23 mouse cellular contexts compared by ENCODE assay signal in the genomic region with DNA sequence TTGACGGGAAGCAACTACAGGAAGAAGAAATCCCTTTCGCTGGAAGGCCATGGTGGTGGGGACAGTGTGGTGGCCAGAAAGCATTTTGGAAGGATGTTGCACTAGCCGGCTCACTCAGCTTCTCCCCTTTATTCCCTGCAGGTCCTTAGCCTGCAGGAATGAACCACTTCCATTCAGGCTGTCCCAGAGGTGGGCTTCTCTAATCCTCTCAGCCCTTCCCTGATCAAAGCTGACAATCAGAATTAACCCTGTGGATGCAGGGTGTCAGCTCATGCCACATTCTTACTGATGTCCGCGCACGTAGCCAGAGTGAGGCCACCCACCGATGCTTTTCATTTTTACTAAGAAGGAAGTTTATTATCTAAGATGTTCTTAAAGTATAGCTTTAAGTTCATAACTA.
DNase-seq lines count a peak whose midpoint lies in the region; ATAC-seq and TF ChIP-seq lines count a peak whose summit lies in the region.
"Had no signal": no experiment of that assay in that cellular context is flagged by ENCODE, and none has a peak within 500 bp of the region (broad histone marks: within the 10 kb centered on the region; RNA-seq: fewer than 3 reads in every experiment).

No protein-coding gene starts in this region.

- H3K9ac ChIP-seq in forebrain, embryonic 11.5 days (ENCODE audit: low read length) = no peak overlapping the region
- no peak overlapping the region for H3K9ac ChIP-seq in forebrain, embryonic 15.5 days (replicated peaks)
- no peak overlapping the region for H3K9ac ChIP-seq in midbrain, embryonic 12.5 days (replicated peaks)
- no peak overlapping the region for H3K9ac ChIP-seq in midbrain, postnatal 0 days (replicated peaks; ENCODE audit: low read length, poor library complexity, severe bottlenecking)
- H3K9ac ChIP-seq: embryonic facial prominence, embryonic 13.5 days; forebrain, embryonic 13.5 days; forebrain, postnatal 0 days; hindbrain, embryonic 12.5 days; hindbrain, embryonic 15.5 days had no signal

- H3K36me3 ChIP-seq in forebrain, embryonic 11.5 days (ENCODE audit: control insufficient read depth, insufficient read depth, low read length) = no peaks in the 10 kb centered on the region
- no peaks in the 10 kb centered on the region for H3K36me3 ChIP-seq in forebrain, embryonic 15.5 days
- H3K36me3 ChIP-seq in midbrain, embryonic 12.5 days = no peaks in the 10 kb centered on the region
- no peaks in the 10 kb centered on the region for H3K36me3 ChIP-seq in midbrain, postnatal 0 days (ENCODE audit: insufficient read depth, low read length)
- H3K36me3 ChIP-seq: embryonic facial prominence, embryonic 13.5 days; hindbrain, embryonic 12.5 days; hindbrain, embryonic 15.5 days had no signal

- H3K27ac ChIP-seq in forebrain, embryonic 11.5 days (ENCODE audit: low read depth, low read length) = no peak overlapping the region
- no peak overlapping the region for H3K27ac ChIP-seq in forebrain, embryonic 15.5 days (replicated peaks)
- no peak overlapping the region for H3K27ac ChIP-seq in midbrain, embryonic 12.5 days (replicated peaks)
- no peak overlapping the region for H3K27ac ChIP-seq in midbrain, postnatal 0 days (ENCODE audit: low read depth, low read length)
- H3K27ac ChIP-seq: embryonic facial prominence, embryonic 13.5 days; forebrain, embryonic 13.5 days; gastrocnemius, adult 2 months; heart, adult 2 months; hindbrain, embryonic 12.5 days; hindbrain, embryonic 15.5 days had no signal

- peak; percentile 11 for DNase-seq in embryo, embryonic 10 days (ENCODE audit: low spot score)
- DNase-seq in embryo, embryonic 10.5 days (ENCODE audit: low spot score) = no peak
- no peak for DNase-seq in forebrain, embryonic 11.5 days (ENCODE audit: low spot score)
- no peak for DNase-seq in midbrain, postnatal 0 days (ENCODE audit: low spot score)
- no peak for DNase-seq in lung, postnatal 4 days
- DNase-seq: adrenal gland, adult 8-10 months; adrenal gland, postnatal 25 days; cerebellum, adult 11-12 months; cerebellum, adult 8-10 months; cerebellum, postnatal 10 days; cerebellum, postnatal 36 days; forebrain, postnatal 0 days; gastrocnemius, adult 2 months; gastrocnemius, postnatal 25 days; heart, adult 2 months had no signal

- ATAC-seq in forebrain, embryonic 11.5 days (replicated peaks; ENCODE audit: low FRiP score) = 0 out of 2 replicates have a peak, but pooled peaks have one; percentile 21
- ATAC-seq in forebrain, embryonic 15.5 days (replicated peaks) = no peak
- peak; percentile 59; the same call in 1 of the 2 replicates for ATAC-seq in midbrain, embryonic 12.5 days (ENCODE audit: low FRiP score, low read depth)
- ATAC-seq in midbrain, postnatal 0 days (ENCODE audit: low FRiP score) = no peak
- ATAC-seq: activated CD4-positive, CD25-positive, alpha-beta regulatory T cell, adult 4 months; forebrain, embryonic 13.5 days; forebrain, postnatal 0 days had no signal

- WGBS in forebrain, embryonic 11.5 days = 18% methylated on average over 7 of the region's 7 CpGs
- 26% methylated on average over 7 of the region's 7 CpGs for WGBS in forebrain, embryonic 15.5 days
- WGBS in midbrain, embryonic 12.5 days = 18% methylated on average over 7 of the region's 7 CpGs
- 26% methylated on average over 7 of the region's 7 CpGs for WGBS in midbrain, postnatal 0 days

- no peaks in the 10 kb centered on the region for H3K9me3 ChIP-seq in forebrain, embryonic 11.5 days (ENCODE audit: control insufficient read depth, low read length)
- H3K9me3 ChIP-seq in forebrain, embryonic 15.5 days = no peaks in the 10 kb centered on the region
- no peaks in the 10 kb centered on the region for H3K9me3 ChIP-seq in midbrain, embryonic 12.5 days
- H3K9me3 ChIP-seq in midbrain, postnatal 0 days (ENCODE audit: low read length) = no peaks in the 10 kb centered on the region
- H3K9me3 ChIP-seq: embryonic facial prominence, embryonic 13.5 days; forebrain, embryonic 13.5 days; hindbrain, embryonic 12.5 days; hindbrain, embryonic 15.5 days had no signal

- H3K4me3 ChIP-seq in forebrain, embryonic 11.5 days (ENCODE audit: low read depth, low read length) = no peak overlapping the region
- H3K4me3 ChIP-seq in forebrain, embryonic 15.5 days = no peak overlapping the region
- no peak overlapping the region for H3K4me3 ChIP-seq in midbrain, embryonic 12.5 days
- H3K4me3 ChIP-seq in midbrain, postnatal 0 days (ENCODE audit: low read depth, low read length) = no peak overlapping the region
- H3K4me3 ChIP-seq: embryonic facial prominence, embryonic 13.5 days; forebrain, embryonic 13.5 days; gastrocnemius, adult 2 months; heart, adult 2 months; hindbrain, embryonic 12.5 days; hindbrain, embryonic 15.5 days had no signal

- no peak overlapping the region for H3K4me2 ChIP-seq in forebrain, embryonic 11.5 days (ENCODE audit: low read depth, low read length, severe bottlenecking)
- H3K4me2 ChIP-seq in forebrain, embryonic 15.5 days (replicated peaks) = no peak overlapping the region
- H3K4me2 ChIP-seq in midbrain, embryonic 12.5 days (replicated peaks) = no peak overlapping the region
- H3K4me2 ChIP-seq in midbrain, postnatal 0 days (ENCODE audit: low read depth, low read length, poor library complexity, severe bottlenecking) = no peak overlapping the region
- H3K4me2 ChIP-seq: embryonic facial prominence, embryonic 13.5 days; forebrain, embryonic 13.5 days; heart, embryonic 11.5 days; hindbrain, embryonic 12.5 days; hindbrain, embryonic 15.5 days had no signal

- peaks cover 2% of the 10 kb centered on the region; the same call in 1 of the 2 replicates for H3K4me1 ChIP-seq in forebrain, embryonic 11.5 days (replicated peaks; ENCODE audit: control insufficient read depth, insufficient read depth, low read length)
- peaks cover 24% of the 10 kb centered on the region for H3K4me1 ChIP-seq in forebrain, embryonic 15.5 days
- peaks cover 33% of the 10 kb centered on the region for H3K4me1 ChIP-seq in midbrain, embryonic 12.5 days
- 0 out of 2 replicates have a peak, but pooled peaks cover 3% of the 10 kb centered on the region for H3K4me1 ChIP-seq in midbrain, postnatal 0 days (ENCODE audit: insufficient read depth, low read length)

- no peak for TF ChIP-seq CTCF in midbrain, postnatal 0 days (IDR thresholded peaks at IDR 0.05)

- no peaks in the 10 kb centered on the region for H3K27me3 ChIP-seq in forebrain, embryonic 11.5 days (ENCODE audit: control insufficient read depth, insufficient read depth, low read length)
- no peaks in the 10 kb centered on the region for H3K27me3 ChIP-seq in forebrain, embryonic 15.5 days
- H3K27me3 ChIP-seq in midbrain, embryonic 12.5 days = peaks cover 4% of the 10 kb centered on the region; the same call in 1 of the 2 replicates
- no peaks in the 10 kb centered on the region for H3K27me3 ChIP-seq in midbrain, postnatal 0 days (ENCODE audit: insufficient read depth, low read length)
- H3K27me3 ChIP-seq: embryonic facial prominence, embryonic 13.5 days; forebrain, embryonic 13.5 days; hindbrain, embryonic 12.5 days; hindbrain, embryonic 15.5 days had no signal

Comparison
In these comparisons a context has a peak if more than half of its experiments do, and no peak if none do; other contexts are left out.
1. ATAC-seq: peak in forebrain, embryonic 11.5 days (single experiment) and midbrain, embryonic 12.5 days (single experiment); none in forebrain, embryonic 15.5 days (single experiment) and midbrain, postnatal 0 days (single experiment).